Mouse (Mus musculus) T-cell, adult 66 days (primary cell): ENCODE measurements around the gene Kat7. TPM values are rescaled to one million over a fixed set of nuclear protein-coding genes. Genes with fewer than 3 reads are reported as not detected.

ENCODE experiments used
- total RNA-seq, 2 experiments: library from RNA; stranded (reverse); gene quantifications; 3 replicates in 1 of 2; 4 replicates in 1 of 2; pipeline ENCODE4 v1.2.4; 2023

Gene Kat7
- total RNA-seq: 100 to 1,000 TPM; 116 to 137 TPM

GRCm38 (mm10) chr11:95310007-95310647 is at the start of gene Kat7:
Kat7 (minus strand) TSS chr11:95310246.

DNA sequence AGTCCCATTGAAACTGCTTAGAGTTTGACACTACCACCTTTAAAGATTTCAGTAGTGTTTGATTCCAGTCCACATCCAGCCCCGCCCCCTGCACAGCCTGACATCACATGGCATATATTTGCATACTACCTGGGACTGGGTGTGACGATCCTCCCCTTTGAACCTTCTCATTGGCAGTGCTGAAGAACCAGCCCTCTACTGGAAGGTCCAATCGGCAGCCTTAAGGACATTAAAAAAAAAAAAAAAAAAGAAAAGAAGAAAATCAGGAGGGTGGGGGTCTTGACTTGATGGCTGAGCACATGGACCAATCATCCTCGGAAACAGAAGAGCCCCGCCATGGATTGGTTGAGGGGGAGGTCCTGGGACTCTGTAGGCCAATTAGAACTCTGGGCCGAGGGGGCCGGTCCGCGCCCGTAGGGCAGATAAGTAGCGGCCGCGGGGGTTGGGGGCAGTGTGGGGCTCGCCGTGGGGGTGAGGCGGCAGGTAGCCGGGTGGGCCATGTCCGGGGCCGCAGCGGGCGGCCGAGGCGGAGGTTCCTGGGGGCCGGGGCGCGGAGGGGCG is 26.6 kb upstream of the Kat7 start, which contains the start of gene Fam117a:
TSS of gene Fam117a (plus strand) at position 451 of the 561 bp plus-strand sequence.

GRCm38 (mm10) chr11:95261178-95261751 is 48.8 kb downstream of the Kat7 start, which contains the start of gene Tac4:
Tac4 (plus strand) TSS chr11:95261529.

Other genes starting within 250 kb of the Kat7 start
- gene Itga3, start 233.4 kb downstream of the Kat7 start, total RNA-seq: 1 to 10 TPM; 3.9 to 4.1 TPM
- not detected for gene Dlx3, start 190.1 kb downstream of the Kat7 start, total RNA-seq
- not detected for gene Dlx4, start 164.0 kb downstream of the Kat7 start, total RNA-seq
- gene Tac4, start 48.7 kb downstream of the Kat7 start, total RNA-seq: not detected
- 100 to 1,000 TPM in 1 of 2 experiments, 10 to 100 TPM in 1; 98.8 to 107 TPM for gene Fam117a, start 26.8 kb upstream of the Kat7 start, total RNA-seq
- gene Slc35b1, start 74.4 kb upstream of the Kat7 start, total RNA-seq: 10 to 100 TPM; 51.0 to 57.5 TPM
- gene Spop, start 103.8 kb upstream of the Kat7 start, total RNA-seq: 10 to 100 TPM; 88.1 to 96.8 TPM
- gene Nxph3, start 204.3 kb upstream of the Kat7 start, total RNA-seq: not detected